Comparison of ENCODE assay signal across 11 mouse cellular contexts in the genomic region with DNA sequence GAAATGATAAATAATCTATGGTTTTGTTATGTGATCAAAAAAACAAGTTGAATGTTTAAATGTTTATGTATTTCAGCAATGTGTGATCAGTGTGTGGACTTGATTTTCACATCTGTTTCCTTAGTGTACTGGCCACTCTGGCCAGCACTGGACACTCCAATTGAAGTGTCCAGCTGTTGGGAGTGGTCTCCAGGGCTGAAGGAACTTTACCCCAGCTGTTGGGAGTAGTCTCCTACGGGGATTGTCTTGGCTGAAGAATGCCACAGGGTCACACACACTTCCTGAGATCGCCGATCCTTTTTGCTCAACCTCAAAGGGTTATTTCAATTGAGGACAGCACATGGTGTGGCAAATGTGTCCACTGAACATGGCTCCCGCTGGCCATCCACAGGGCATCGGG.
"Had no signal": no experiment of that assay in that cellular context is flagged by ENCODE, and none has a peak within 500 bp of the region (broad histone marks: within the 10 kb centered on the region; RNA-seq: fewer than 3 reads in every experiment).

No protein-coding gene starts in this region.

- H3K27me3 ChIP-seq: liver, embryonic 13.5 days; lung, embryonic 15.5 days; midbrain, embryonic 12.5 days had no signal

- H3K9ac ChIP-seq: liver, embryonic 13.5 days; liver, postnatal 0 days; lung, embryonic 15.5 days; midbrain, embryonic 12.5 days had no signal

- H3K36me3 ChIP-seq: liver, embryonic 13.5 days; lung, embryonic 15.5 days; midbrain, embryonic 12.5 days had no signal

- H3K4me2 ChIP-seq: liver, embryonic 13.5 days; lung, embryonic 15.5 days; midbrain, embryonic 12.5 days had no signal

- DNase-seq: kidney, postnatal 25 days; liver; liver, embryonic 13.5 days; liver, postnatal 0 days; lung, postnatal 14 days; right cerebral cortex, postnatal 25 days; thymus, postnatal 14 days had no signal

- H3K4me3 ChIP-seq: left cerebral cortex, adult 2 months; liver, embryonic 13.5 days; lung, embryonic 15.5 days; midbrain, embryonic 12.5 days had no signal

- ATAC-seq: liver, postnatal 0 days had no signal

- H3K4me1 ChIP-seq: liver, embryonic 13.5 days; lung, embryonic 15.5 days; midbrain, embryonic 12.5 days had no signal

- H3K27ac ChIP-seq: left cerebral cortex, adult 2 months; liver, embryonic 13.5 days; lung, embryonic 15.5 days; midbrain, embryonic 12.5 days; stomach, postnatal 0 days had no signal

- H3K9me3 ChIP-seq: liver, embryonic 13.5 days; lung, embryonic 15.5 days; midbrain, embryonic 12.5 days had no signal
